Mouse (Mus musculus): Measurements from ENCODE around the gene Nlrc3. TPM values are rescaled to one million over a fixed set of nuclear protein-coding genes. Genes with fewer than 3 reads are reported as not detected.

Nlrc3 gene
- polyA plus RNA-seq (2014; fragmentation: Illumina TruSeq; extraction: RNeasy Lipid Tissue Mini Kit (QIAGEN cat#74804); ENCODE audit: low read depth, low replicate concordance), result 1.4 TPM

GRCm38 (mm10) chr16:3976251-3976671 is at the start of gene Nlrc3:
TSS of gene Nlrc3 (minus strand) at chr16:3976632.

GRCm38 (mm10) chr16:4003489-4004398 is 27.3 kb upstream of the Nlrc3 start, which contains the start of gene Slx4:
TSS of gene Slx4 (minus strand) at chr16:4003770.

DNA sequence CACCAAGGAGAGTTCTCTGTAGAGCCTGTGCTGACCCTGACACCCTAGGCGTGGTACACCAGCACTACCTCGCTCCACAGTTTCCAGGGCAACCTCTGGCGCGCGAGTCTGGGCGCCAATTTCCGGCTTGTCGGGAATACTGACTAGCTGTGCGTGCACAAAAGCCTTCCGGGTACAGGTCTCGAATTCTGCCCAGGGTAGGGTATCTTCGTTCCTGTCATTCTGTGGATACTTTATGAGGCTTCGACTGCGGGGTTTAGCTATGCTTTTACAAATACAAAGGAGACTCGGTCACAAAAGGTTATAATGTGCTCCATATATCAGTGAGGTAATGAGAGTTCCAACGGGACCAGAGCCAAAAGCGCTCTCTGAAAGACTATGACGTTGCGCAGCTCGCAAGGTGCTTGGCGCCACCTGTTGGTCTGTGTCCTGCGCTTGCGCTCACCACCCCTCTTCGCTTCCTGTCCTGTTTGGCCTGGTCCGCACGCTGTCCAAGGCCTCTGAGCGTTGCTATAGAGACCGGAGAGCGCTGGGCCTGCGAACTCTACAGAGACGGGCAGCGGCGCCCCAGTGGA is 67.8 kb downstream of the Nlrc3 start, which contains the start of the genes 1700037C18Rik and Cluap1:
1700037C18Rik (minus strand) TSS at position 153 of the 575 bp plus-strand sequence.
Cluap1 (plus strand) TSS at position 265 of the 575 bp plus-strand sequence.

Other genes starting within 250 kb of the Nlrc3 start
- gene Zfp263, start 232.5 kb downstream of the Nlrc3 start, polyA plus RNA-seq (2014; fragmentation: Illumina TruSeq; extraction: RNeasy Lipid Tissue Mini Kit (QIAGEN cat#74804); ENCODE audit: low read depth, low replicate concordance), result 50.2 TPM
- gene Olfr15, start 145.8 kb downstream of the Nlrc3 start, polyA plus RNA-seq (2014; fragmentation: Illumina TruSeq; extraction: RNeasy Lipid Tissue Mini Kit (QIAGEN cat#74804); ENCODE audit: low read depth, low replicate concordance), result not detected
- gene Zfp174, start 129.4 kb downstream of the Nlrc3 start, polyA plus RNA-seq (2014; fragmentation: Illumina TruSeq; extraction: RNeasy Lipid Tissue Mini Kit (QIAGEN cat#74804); ENCODE audit: low read depth, low replicate concordance), result 4.1 TPM
- 132 TPM for gene Naa60, start 104.3 kb downstream of the Nlrc3 start, polyA plus RNA-seq (2014; fragmentation: Illumina TruSeq; extraction: RNeasy Lipid Tissue Mini Kit (QIAGEN cat#74804); ENCODE audit: low read depth, low replicate concordance)
- gene Zfp597, start 92.1 kb downstream of the Nlrc3 start, polyA plus RNA-seq (2014; fragmentation: Illumina TruSeq; extraction: RNeasy Lipid Tissue Mini Kit (QIAGEN cat#74804); ENCODE audit: low read depth, low replicate concordance), result 17.8 TPM
- 1.3 TPM for gene Gm20695, start 92.0 kb downstream of the Nlrc3 start, polyA plus RNA-seq (2014; fragmentation: Illumina TruSeq; extraction: RNeasy Lipid Tissue Mini Kit (QIAGEN cat#74804); ENCODE audit: low read depth, low replicate concordance)
- not detected for gene 1700037C18Rik, start 67.9 kb downstream of the Nlrc3 start, polyA plus RNA-seq (2014; fragmentation: Illumina TruSeq; extraction: RNeasy Lipid Tissue Mini Kit (QIAGEN cat#74804); ENCODE audit: low read depth, low replicate concordance)
- gene Cluap1, start 67.8 kb downstream of the Nlrc3 start, polyA plus RNA-seq (2014; fragmentation: Illumina TruSeq; extraction: RNeasy Lipid Tissue Mini Kit (QIAGEN cat#74804); ENCODE audit: low read depth, low replicate concordance), result 19.5 TPM
- gene Slx4, start 27.1 kb upstream of the Nlrc3 start, polyA plus RNA-seq (2014; fragmentation: Illumina TruSeq; extraction: RNeasy Lipid Tissue Mini Kit (QIAGEN cat#74804); ENCODE audit: low read depth, low replicate concordance), result 8.4 TPM
- gene Dnase1, start 60.3 kb upstream of the Nlrc3 start, polyA plus RNA-seq (2014; fragmentation: Illumina TruSeq; extraction: RNeasy Lipid Tissue Mini Kit (QIAGEN cat#74804); ENCODE audit: low read depth, low replicate concordance), result not detected
- gene Trap1, start 101.2 kb upstream of the Nlrc3 start, polyA plus RNA-seq (2014; fragmentation: Illumina TruSeq; extraction: RNeasy Lipid Tissue Mini Kit (QIAGEN cat#74804); ENCODE audit: low read depth, low replicate concordance), result 29.0 TPM
- gene Crebbp, start 237.4 kb upstream of the Nlrc3 start, polyA plus RNA-seq (2014; fragmentation: Illumina TruSeq; extraction: RNeasy Lipid Tissue Mini Kit (QIAGEN cat#74804); ENCODE audit: low read depth, low replicate concordance), result 16.5 TPM

All from sigmoid colon, adult 10 weeks (tissue).